Mouse (Mus musculus): ENCODE data around the gene Nek5.

The Nek5 gene

GRCm38 (mm10) chr8:22089226-22089625, 35.6 kb downstream of the Nek5 start:
- no peak for DNase-seq (ENCODE audit: low spot score)

DNA sequence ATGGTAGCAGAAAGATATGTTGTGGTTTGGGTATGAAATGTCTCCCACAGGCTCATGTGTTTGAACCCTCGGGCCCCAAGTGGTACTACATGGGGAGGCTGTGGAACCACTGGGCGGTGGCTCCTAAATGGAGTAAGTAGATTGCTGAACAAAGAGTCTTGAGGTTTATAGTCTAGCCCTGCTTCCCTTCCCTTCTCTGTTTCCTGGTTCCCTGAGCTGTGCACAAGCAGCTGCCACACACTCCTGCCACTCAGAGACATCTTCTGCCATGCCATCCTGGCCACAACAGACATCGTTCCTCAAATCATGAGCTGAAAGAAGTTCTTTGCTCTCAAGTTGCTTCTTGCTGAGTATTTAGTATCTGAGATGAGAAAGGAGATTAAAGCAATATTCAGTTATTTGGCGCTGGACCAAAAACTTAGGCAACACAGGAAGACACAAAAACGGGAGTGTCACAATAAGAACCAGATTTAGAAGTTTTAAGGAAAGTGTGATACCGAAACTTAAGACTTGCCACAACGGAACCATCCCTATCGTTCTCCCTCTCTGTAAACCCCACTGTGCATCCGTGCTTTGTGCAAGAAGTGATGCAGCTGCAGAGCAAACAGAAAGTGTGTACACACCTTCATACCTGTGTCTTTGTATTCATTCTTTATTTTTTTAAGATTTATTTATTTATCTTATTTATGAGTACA, 45.4 kb downstream of the Nek5 start:
- no peak for DNase-seq (ENCODE audit: low spot score)

DNA sequence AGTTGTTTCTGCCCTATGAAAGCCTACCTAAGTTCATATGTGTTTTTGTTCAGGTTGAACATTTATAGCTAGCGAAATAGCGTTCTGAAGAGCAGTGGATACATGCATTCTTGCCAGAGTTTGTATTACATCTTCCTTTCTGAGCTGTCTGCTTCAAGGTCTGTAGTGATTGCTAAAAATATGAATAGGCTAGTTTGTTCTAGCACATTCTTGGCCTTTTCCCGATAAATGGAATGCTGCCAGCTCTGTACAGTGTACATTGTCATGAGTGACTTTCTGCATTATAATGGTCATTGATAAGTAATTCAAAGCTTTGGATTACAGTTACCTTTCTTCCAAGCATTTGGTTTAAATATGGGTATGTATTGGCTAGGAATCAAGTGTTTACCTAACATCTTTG, 63.7 kb downstream of the Nek5 start:
- DNase-seq (ENCODE audit: low spot score): no peak

DNA sequence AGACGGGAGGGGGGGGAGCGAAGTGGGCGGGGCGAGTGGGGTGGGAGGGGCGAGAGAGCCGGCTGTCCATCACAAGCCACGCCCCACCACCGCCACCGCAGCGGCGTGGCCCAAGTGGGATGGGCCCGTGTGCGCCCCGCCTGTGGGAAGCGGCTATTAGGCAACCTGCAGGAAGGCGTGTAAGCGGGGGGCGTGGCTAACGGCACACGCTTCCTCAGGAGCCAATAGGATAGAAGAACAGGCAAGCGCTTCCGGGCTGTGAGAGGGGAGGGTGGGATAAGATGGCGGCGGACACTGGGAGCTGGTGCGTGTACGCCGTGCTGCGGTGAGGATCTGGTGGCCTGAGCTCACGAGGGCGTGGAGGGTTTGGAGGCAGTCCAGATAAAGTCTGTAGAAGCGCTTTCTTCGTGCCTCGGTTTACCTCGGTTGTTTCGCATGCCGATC, 64.4 kb downstream of the Nek5 start, which contains the start of gene Alg11:
Alg11 (plus strand) TSS at position 276 of the 444 bp plus-strand sequence.
- DNase-seq (ENCODE audit: low spot score): peak; percentile 95

GRCm38 (mm10) chr8:22059821-22060445, 64.9 kb downstream of the Nek5 start, which contains the start of gene Atp7b:
Gene Atp7b (minus strand): TSS chr8:22060305.
- DNase-seq (ENCODE audit: low spot score): no peak

- DNase-seq (ENCODE audit: low spot score): no peak
Observed at GRCm38 (mm10) chr8:22059153-22059738, 65.6 kb downstream of the Nek5 start.

- DNase-seq (ENCODE audit: low spot score): no peak
Observed at GRCm38 (mm10) chr8:22058368-22058767, 66.5 kb downstream of the Nek5 start.

GRCm38 (mm10) chr8:22056850-22057249, 68.0 kb downstream of the Nek5 start:
- no peak for DNase-seq (ENCODE audit: low spot score)

DNA sequence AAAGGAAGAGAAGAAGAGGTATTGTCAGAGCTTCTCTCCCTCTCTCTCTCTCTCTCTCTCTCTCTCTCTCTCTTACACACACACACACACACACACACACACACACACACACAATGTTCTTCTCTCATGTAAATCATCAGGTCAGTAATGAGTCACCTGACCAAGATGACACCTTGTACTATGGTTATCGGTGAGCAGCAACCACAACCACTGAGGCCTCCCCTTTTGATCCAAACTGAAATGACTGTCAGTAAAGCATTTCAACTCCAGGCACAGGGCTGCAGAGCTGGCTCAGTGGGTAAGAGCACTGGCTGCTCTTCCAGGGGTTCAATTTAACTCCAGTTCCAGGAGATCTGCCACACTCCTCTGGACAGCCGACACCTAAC, 69.4 kb downstream of the Nek5 start:
- DNase-seq (ENCODE audit: low spot score): no peak

DNA sequence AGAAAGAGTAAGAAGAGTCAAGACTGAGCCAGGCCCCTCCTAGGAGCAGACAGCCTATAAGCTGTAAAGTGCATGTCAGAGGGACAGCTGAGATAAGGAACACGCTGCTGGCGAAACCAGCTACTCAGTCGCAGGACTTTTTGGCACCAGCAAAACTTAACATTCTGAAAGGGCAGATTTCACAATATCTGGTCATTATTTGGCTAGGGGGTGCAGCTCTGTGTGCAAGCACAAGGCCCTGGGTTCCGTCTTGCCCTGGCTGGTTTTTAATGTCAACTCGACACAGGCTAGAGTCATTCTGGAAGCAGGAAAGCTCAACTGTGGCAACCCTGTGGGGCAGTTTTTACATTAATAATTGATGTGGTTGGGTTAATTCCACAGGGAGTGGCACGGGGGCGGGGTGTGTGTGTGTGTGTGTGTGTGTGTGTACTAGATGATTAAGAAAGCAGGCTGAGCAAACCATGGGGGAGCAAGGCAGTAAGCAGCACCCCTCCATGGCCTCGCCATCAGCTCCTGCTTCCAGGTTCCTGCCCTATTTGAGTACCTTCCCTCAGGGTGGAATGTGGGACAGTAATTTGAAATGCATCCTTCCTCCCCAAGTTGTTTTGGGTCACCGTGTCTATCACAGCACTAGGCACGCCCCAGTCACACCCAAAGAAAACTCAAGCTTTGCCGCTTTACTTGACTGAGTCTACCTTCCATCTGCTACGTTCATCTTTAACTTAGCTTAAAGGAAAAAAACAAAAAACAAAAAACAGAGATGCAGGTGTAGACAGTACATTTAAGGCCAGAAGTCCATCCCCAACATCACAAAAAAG, 70.0 kb downstream of the Nek5 start:
- no peak for DNase-seq (ENCODE audit: low spot score)

- peak; percentile 17 for DNase-seq (ENCODE audit: low spot score)
Observed at GRCm38 (mm10) chr8:22047699-22048464, 77.0 kb downstream of the Nek5 start.

DNA sequence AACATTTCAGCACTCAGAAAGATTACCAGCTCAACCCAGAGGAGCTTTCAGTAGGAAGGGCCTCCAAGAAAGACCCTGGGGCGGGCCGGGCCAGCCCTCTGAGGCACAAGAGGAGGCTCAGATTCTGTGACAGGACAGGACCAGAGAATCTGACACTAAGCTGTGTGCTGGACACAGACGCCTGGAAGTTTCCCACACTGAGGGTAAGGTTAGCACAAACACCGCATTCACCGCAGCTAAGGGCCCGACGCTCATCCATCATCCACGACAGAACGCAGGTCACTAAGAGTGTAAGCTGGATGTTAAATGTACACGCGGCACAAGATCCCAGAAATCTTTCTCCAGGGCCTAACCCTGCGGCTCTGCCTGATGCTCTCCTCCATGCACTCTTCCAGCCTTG, 81.1 kb downstream of the Nek5 start:
- DNase-seq (ENCODE audit: low spot score): no peak

GRCm38 (mm10) chr8:22042515-22042914, 82.3 kb downstream of the Nek5 start:
- no peak for DNase-seq (ENCODE audit: low spot score)

GRCm38 (mm10) chr8:22040153-22040509, 84.7 kb downstream of the Nek5 start:
- DNase-seq (ENCODE audit: low spot score): no peak

DNA sequence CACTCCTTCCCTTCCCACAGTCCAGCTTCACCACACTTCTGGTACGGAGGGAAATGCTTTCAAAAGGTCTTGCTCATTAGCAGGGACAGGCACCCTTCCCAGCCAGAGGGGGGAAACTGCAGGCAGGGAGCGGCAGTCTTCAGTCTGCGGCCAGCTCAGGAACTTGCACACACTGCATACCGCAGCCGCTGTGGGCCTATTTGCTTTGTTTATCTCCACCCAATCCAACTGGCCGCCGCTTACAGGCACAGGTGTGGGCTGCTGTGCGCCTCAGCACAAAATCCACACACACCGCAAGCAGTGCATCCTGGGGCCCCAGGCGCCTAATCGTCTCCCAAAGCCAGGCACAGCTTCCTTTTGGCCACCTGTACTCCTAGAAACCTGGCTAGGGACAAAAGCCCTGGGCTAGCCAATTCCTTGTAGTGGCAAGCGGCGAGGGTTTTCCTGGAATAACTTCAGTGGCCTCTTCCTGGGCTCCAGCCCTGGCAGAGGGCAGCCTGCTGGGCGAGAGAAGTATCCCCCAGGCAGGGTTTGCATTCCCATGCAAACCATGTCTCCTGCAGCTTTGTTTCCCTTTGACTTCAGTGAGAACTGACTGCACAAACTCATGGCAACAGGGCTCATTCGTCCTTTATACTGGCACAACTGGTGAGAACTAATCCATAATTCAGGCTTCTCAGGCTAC, 85.2 kb downstream of the Nek5 start:
- DNase-seq (ENCODE audit: low spot score): no peak

- no peak for DNase-seq (ENCODE audit: low spot score)
Observed at GRCm38 (mm10) chr8:22037022-22037421, 87.8 kb downstream of the Nek5 start.

DNA sequence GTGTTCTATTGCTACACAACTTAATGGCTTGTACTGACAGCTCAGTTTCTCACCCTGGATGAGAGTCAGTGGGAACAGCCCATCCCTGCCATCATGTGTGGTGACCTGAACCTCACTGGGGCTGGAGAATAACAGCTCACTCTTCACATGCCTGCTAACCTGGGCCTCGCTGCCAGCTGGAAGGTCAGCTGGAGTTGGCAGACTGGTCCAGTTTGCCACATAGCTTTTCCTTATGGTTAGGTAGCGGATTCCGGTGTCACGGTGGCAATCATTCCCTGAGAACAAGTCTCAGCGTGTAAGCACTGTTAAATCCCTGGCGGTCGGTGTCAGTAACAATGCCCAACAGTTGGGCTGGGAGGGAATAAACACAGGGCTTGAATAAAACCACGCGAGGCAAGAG, 88.7 kb downstream of the Nek5 start:
- no peak for DNase-seq (ENCODE audit: low spot score)

- no peak for DNase-seq (ENCODE audit: low spot score)
Observed at GRCm38 (mm10) chr8:22030990-22031389, 93.9 kb downstream of the Nek5 start.

- no peak for DNase-seq (ENCODE audit: low spot score)
Observed at GRCm38 (mm10) chr8:22028973-22029372, 95.9 kb downstream of the Nek5 start.

DNA sequence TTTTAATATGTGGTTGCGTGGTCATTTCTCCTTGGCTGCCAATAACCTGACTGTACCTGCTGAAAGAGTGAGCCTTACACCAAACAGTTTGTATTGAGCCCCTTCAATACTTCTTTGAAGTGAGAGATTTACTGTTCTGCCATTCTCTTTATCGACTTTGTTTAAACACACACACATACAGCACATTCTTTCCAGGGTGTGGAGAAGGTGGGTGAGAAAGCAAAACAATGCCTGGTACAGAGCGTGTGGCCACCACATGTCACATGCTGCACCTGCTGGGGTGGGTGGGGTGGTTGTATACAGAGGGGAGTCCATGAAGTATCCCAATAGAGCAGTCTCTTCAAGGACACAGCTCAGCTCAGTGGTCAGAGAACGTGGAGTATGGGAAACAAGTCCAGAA, 99.6 kb downstream of the Nek5 start:
- DNase-seq (ENCODE audit: low spot score): no peak

All from ovary, postnatal 36 days (tissue).